Mouse (Mus musculus): ENCODE data around the gene Car10.
"Not testable (repeated sequence)": the region's sequence is repeated elsewhere in the genome, so short reads cannot be mapped to it uniquely, and the experiment has no call there.

Gene Car10

DNA sequence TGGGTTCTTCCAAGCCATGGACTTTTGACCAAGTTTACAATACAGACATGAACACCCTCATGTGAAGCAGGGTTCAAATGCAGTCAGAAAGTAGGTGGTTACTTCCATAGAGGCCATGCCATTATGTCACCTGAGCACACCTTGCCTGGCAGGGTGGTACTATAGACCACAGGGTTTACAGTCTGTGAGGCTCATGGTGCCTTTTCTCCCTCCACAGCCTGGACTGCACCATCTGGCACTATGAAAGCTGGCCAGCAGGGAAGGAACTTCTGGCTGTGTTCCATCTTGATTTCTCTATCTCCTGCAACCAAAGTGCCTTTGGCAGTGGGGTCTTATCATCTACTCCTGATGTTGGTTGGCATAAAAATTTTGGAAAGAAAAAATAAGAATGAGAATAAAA lies 295.5 kb downstream of the Car10 start:
- DNase-seq (ENCODE audit: low read depth, low spot score), result not testable (repeated sequence)

DNA sequence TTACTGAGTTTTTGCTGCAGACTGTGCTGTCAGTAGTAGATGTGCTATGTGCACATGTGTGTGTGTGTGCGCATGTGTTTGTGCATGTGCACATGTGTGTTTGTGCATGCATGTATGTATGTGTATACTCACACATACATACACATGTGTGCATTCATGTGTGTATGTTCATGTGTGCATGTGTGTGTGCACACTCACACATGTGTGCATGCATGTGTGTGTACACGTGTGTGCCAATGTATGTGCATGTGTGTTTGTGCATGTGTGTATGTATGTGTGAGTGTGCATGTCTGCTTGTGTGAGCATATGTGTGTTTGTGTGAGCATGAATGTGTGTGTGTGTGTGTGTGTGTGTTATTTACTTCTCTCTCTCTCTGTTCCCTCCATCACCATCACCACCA lies 298.5 kb downstream of the Car10 start:
- DNase-seq (ENCODE audit: low read depth, low spot score), result no peak

GRCm38 (mm10) chr11:93401167-93401566 lies 303.3 kb downstream of the Car10 start:
- not testable (repeated sequence) for DNase-seq (ENCODE audit: low read depth, low spot score)

- no peak for DNase-seq (ENCODE audit: low read depth, low spot score)
Measured at GRCm38 (mm10) chr11:93407981-93408380, 310.2 kb downstream of the Car10 start.

- DNase-seq (ENCODE audit: low read depth, low spot score), result no peak
Measured at GRCm38 (mm10) chr11:93431482-93431881, 333.7 kb downstream of the Car10 start.

DNA sequence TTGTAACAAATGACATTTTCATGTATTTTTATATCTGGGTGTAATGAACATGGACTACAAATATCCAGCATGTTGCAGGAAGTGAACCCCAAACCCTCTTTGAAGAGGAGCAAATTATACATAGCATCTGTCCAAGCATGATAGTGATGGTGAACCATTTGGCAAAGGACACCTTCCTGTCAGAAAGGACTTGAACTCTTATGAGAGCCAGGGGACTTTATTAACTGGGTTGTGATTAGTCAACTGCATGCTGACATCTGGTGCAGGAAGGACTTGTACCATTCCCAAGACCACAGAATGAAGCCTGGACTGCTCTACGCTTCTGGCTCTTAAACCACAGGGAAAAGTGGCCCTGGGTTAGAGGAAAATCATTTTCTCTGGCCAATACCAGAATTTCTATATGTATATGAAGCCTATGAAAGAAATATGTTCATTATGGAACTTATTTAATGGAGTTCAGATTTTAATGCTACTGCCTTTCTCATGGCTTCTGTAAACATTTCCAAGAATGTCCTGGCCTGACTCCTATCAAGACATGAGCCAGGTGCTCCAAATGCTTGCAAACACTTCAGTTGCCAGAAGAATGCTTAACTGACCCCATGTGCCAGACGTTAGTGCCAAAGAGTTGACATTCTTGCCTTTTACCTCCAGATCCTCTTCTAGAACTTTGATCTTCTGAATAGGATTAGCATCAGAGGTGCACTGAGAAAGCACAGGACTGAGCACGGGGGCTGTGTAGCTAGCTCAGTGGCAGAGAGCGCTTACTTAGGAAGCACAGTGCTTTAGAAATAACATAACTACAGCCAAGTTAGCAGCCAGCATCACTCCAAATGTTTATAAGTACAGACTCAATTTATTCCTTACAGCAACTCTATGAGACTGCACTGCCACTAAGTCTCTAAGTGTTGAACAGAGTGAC lies 337.4 kb downstream of the Car10 start:
- DNase-seq (ENCODE audit: low read depth, low spot score), result no peak

- no peak for DNase-seq (ENCODE audit: low read depth, low spot score)
Measured at GRCm38 (mm10) chr11:93436892-93437291, 339.1 kb downstream of the Car10 start.

DNA sequence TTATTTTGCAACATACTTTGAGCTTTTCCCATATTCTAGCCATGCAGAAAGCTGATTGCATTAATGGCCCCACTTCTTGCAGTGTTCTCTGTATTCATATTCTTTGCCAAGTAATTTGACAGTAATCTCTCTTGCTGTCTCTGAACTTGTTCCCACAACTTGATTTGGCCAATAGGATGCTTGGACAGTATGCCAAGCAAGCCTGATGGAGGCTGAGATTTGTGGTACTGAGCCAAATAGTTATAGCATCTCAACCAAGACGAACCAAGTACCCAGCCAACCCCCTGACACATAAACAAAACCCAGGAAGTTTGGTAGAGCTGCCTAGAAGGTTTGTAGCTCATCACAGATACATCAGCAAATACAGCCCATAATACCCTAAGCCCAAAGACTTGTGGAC lies 342.6 kb downstream of the Car10 start:
- DNase-seq (ENCODE audit: low read depth, low spot score), result no peak

GRCm38 (mm10) chr11:93443777-93444176 lies 345.9 kb downstream of the Car10 start:
- no peak for DNase-seq (ENCODE audit: low read depth, low spot score)

GRCm38 (mm10) chr11:93444741-93445140 lies 346.9 kb downstream of the Car10 start:
- DNase-seq (ENCODE audit: low read depth, low spot score), result no peak

GRCm38 (mm10) chr11:93447566-93447965 lies 349.7 kb downstream of the Car10 start:
- no peak for DNase-seq (ENCODE audit: low read depth, low spot score)

GRCm38 (mm10) chr11:93448290-93449256 lies 350.7 kb downstream of the Car10 start:
- no peak for DNase-seq (ENCODE audit: low read depth, low spot score)

DNA sequence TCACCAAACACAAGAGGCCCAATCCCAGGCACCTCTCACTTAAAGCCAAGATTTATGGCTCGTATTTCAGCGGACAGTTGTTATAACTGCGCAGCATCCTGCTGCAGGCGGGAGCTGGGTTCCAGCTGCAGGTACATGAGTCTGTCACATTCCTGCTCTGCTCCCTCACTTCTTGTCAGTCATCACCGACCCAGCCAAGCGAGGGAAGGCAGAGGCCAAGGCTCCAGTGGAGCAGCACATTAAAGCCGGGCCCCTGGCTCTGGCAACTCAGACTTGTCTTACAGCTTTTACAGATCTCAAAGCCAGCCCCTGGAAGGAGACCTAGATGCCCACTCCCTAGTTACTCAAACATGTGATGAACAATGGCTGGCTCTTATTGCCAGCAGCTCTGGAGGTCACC lies 352.7 kb downstream of the Car10 start:
- no peak for DNase-seq (ENCODE audit: low read depth, low spot score)

- DNase-seq (ENCODE audit: low read depth, low spot score), result no peak
Measured at GRCm38 (mm10) chr11:93466221-93466620, 368.4 kb downstream of the Car10 start.

GRCm38 (mm10) chr11:93467711-93468110 lies 369.9 kb downstream of the Car10 start:
- no peak for DNase-seq (ENCODE audit: low read depth, low spot score)

DNA sequence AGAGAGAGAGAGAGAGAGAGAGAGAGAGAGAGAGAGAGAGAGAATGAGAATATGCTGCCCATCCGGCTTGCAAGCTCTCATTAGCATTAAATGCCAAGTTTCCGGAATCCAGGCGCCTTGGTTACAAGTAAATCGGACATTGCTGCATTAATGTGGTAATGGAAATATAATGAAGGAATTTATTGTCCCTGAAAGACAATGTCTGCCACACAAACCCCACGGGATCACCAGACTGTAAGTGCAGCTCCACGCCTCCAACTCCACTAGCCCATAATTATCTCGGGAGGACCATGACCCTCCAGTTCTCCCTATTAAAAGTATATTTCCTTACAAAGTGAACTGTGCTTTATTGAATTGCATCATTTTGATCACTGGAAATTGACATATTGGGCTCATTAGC lies 372.9 kb downstream of the Car10 start:
- DNase-seq (ENCODE audit: low read depth, low spot score), result no peak

DNA sequence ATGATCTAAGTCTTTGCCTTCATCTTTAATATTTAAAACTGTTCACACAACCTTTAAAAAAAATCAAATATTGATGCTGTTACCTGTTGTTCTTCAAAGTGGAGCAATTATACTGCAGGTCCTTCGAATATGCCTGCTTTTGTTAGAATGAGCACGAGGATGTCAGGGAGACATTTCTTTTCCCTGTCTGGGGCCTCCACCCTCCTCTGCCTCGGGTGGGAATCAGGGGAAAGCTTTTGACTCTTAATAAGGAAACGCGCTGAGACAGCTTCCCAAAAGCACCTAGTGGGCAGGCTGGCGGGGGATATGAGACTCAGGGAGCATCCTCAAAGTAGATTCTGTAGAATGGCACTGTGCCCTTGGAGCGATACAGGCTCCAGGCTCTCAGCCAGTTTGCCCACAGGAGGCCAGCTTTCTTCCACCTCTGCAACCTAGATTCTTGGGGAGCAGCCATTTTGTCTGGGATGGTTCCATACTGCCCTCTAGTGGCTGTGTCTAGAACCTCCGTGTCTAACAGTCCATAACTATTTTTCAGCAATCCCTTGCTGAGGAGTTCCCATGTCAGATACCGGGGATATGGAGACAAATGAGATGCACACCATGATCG lies 373.8 kb downstream of the Car10 start:
- peak; percentile 80 for DNase-seq (ENCODE audit: low read depth, low spot score)

- no peak for DNase-seq (ENCODE audit: low read depth, low spot score)
Measured at GRCm38 (mm10) chr11:93484661-93485060, 386.8 kb downstream of the Car10 start.

GRCm38 (mm10) chr11:93487021-93487420 lies 389.2 kb downstream of the Car10 start:
- DNase-seq (ENCODE audit: low read depth, low spot score), result no peak

DNA sequence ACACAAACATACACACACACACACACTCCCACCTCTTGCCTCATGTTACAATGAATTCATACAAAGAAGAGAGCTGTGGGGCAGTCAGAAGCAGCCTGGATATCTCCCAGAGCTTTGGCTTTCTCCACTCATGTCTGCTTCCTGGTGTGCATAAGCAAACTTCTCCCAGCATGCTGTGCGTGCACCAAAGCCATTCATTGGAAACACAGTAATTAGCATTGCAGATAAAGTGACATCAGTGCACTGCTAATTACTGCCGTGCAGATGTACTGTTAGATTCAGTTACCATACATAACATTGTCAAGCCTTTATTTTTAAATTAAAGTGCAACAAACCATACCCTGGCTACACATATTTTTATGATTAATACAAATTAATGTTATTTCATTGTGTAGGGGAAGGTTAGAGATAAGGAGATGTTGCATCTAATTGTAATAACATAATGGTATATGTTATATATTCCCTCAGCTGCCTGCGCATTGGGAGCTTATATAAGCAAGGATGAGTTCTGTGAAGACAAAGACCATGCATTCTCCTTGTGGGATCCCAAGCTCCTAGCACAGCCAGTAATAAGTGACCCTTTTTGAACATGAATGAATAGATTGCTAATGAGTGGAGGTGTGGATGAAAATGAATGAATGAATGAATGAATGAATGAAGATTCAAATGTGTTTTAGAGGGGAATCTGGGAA lies 390.2 kb downstream of the Car10 start:
- DNase-seq (ENCODE audit: low read depth, low spot score), result no peak

GRCm38 (mm10) chr11:93490211-93490820 lies 392.5 kb downstream of the Car10 start:
- no peak for DNase-seq (ENCODE audit: low read depth, low spot score)

Data from ZHBTc4 (cell line).